Mouse (Mus musculus): ENCODE measurements around the gene 9130213A22Rik.

9130213A22Rik gene

GRCm38 (mm10) chr11:69126706-69127095 is 4.3 kb upstream of the 9130213A22Rik start:
- POLR2A ChIA-PET, result interaction anchor here in 3 of 4 experiments (1.1 to 7.2 kb wide), 7 partner anchors 12 to 115 kb away, joined by 3 to 114 read pairs (median 10); no protein-coding TSS in a partner anchor
- CTCF ChIA-PET, result interaction anchor here in 1 of 4 experiments (0.7 to 1.1 kb wide), 2 partner anchors 11 to 49 kb away, joined by 3 to 4 read pairs; no protein-coding TSS in a partner anchor

- ChIA-PET CTCF (interaction anchor here in 2 of 4 experiments (0.7 to 1.3 kb wide), 6 partner anchors 8 to 59 kb away, joined by 3 to 5 read pairs (median 3); no protein-coding TSS in a partner anchor), POLR2A (interaction anchor here (1.1 to 7.2 kb wide), 13 partner anchors 8 to 454 kb away, joined by 3 to 114 read pairs (median 9); partner anchors contain the start of genes Borcs6 (in 1 of the 4), Trp53 (in 1 of the 4) and Wrap53 (in 1 of the 4))
Measured at GRCm38 (mm10) chr11:69125919-69126705, 3.7 kb upstream of the 9130213A22Rik start.

- POLR2A ChIA-PET, result interaction anchor here (1.1 to 7.2 kb wide), 14 partner anchors 8 to 455 kb away, joined by 3 to 114 read pairs (median 10); partner anchors contain the start of genes Borcs6 (in 1 of the 4), Trp53 (in 1 of the 4) and Wrap53 (in 1 of the 4)
- CTCF ChIA-PET, result interaction anchor here in 2 of 4 experiments (0.6 to 1.3 kb wide), 6 partner anchors 8 to 581 kb away, joined by 3 to 5 read pairs (median 4); no protein-coding TSS in a partner anchor
Measured at GRCm38 (mm10) chr11:69125852-69125918, 3.3 kb upstream of the 9130213A22Rik start, which contains the start of gene Aloxe3. Aloxe3 (plus strand) TSS chr11:69125896.

GRCm38 (mm10) chr11:69125041-69125851 is 2.9 kb upstream of the 9130213A22Rik start:
- ChIA-PET CTCF (interaction anchor here in 2 of 4 experiments (0.5 to 2.1 kb wide), 11 partner anchors 9 to 581 kb away, joined by 3 to 5 read pairs (median 3); partner anchors contain the start of gene Per1 (in 1 of the 2)), POLR2A (interaction anchor here (0.5 to 7.2 kb wide), 27 partner anchors 8 to 455 kb away, joined by 3 to 114 read pairs (median 6); partner anchors contain the start of genes Borcs6 (in 3 of the 4), Per1 (in 1 of the 4), Trp53 (in 1 of the 4) and Wrap53 (in 1 of the 4))

GRCm38 (mm10) chr11:69124498-69124847 is 2.1 kb upstream of the 9130213A22Rik start:
- CTCF ChIA-PET, result interaction anchor here in 3 of 4 experiments (0.5 to 2.1 kb wide), 9 partner anchors 9 to 95 kb away, joined by 3 to 8 read pairs (median 4); partner anchors contain the start of gene Per1 (in 1 of the 3)
- POLR2A ChIA-PET, result interaction anchor here (0.5 to 19.2 kb wide), 26 partner anchors 9 to 456 kb away, joined by 3 to 269 read pairs (median 6); partner anchors contain the start of genes Borcs6 (in 3 of the 4), Per1 (in 2 of the 4), Trp53 (in 1 of the 4) and Vamp2 (in 1 of the 4)

GRCm38 (mm10) chr11:69123693-69124497 is 1.5 kb upstream of the 9130213A22Rik start:
- POLR2A ChIA-PET, result interaction anchor here (0.5 to 19.2 kb wide), 33 partner anchors 10 to 583 kb away, joined by 3 to 269 read pairs (median 7); partner anchors contain the start of genes Borcs6 (in 3 of the 4), Per1 (in 2 of the 4) and Vamp2 (in 1 of the 4)
- CTCF ChIA-PET, result interaction anchor here (0.5 to 3.1 kb wide), 11 partner anchors 10 to 215 kb away, joined by 3 to 14 read pairs (median 4); partner anchors contain the start of gene Per1 (in 1 of the 4)

- ChIA-PET POLR2A (interaction anchor here (0.6 to 19.2 kb wide), 33 partner anchors 10 to 584 kb away, joined by 3 to 269 read pairs (median 9); partner anchors contain the start of genes Borcs6 (in 2 of the 4), Per1 (in 2 of the 4) and Vamp2 (in 1 of the 4)), CTCF (interaction anchor here (0.5 to 3.1 kb wide), 9 partner anchors 11 to 214 kb away, joined by 3 to 14 read pairs (median 4); no protein-coding TSS in a partner anchor)
Measured at GRCm38 (mm10) chr11:69123056-69123692, 785 bp upstream of the 9130213A22Rik start.

GRCm38 (mm10) chr11:69121741-69122335 is 551 bp downstream of the 9130213A22Rik start:
- CTCF ChIA-PET, result interaction anchor here (0.6 to 3.1 kb wide), 17 partner anchors 8 to 701 kb away, joined by 3 to 14 read pairs (median 4); partner anchors contain the start of genes Borcs6 (in 1 of the 4) and Per1 (in 1 of the 4)
- POLR2A ChIA-PET, result interaction anchor here (0.6 to 19.2 kb wide), 49 partner anchors 9 to 1746 kb away, joined by 3 to 269 read pairs (median 5); partner anchors contain the start of genes Borcs6 (in 2 of the 4), Per1 (in 2 of the 4), Tmem107 (in 1 of the 4) and Trp53 (in 1 of the 4)

- CTCF ChIA-PET, result interaction anchor here (0.6 to 3.1 kb wide), 13 partner anchors 10 to 702 kb away, joined by 3 to 14 read pairs (median 4); partner anchors contain the start of genes Borcs6 (in 1 of the 4) and Per1 (in 1 of the 4)
- POLR2A ChIA-PET, result interaction anchor here (0.6 to 19.2 kb wide), 40 partner anchors 10 to 460 kb away, joined by 3 to 269 read pairs (median 6); partner anchors contain the start of genes Borcs6 (in 2 of the 4), Per1 (in 2 of the 4), Tmem107 (in 1 of the 4) and Trp53 (in 1 of the 4)
Measured at GRCm38 (mm10) chr11:69121001-69121740, 1.2 kb downstream of the 9130213A22Rik start.

- ChIA-PET CTCF (interaction anchor here in 3 of 4 experiments (0.6 to 1.9 kb wide), 4 partner anchors 9 to 77 kb away, joined by 3 to 4 read pairs (median 4); partner anchors contain the start of gene Per1 (in 1 of the 3)), POLR2A (interaction anchor here in 3 of 4 experiments (0.6 to 19.2 kb wide), 22 partner anchors 9 to 221 kb away, joined by 3 to 269 read pairs (median 8); partner anchors contain the start of genes Borcs6 (in 2 of the 3), Per1 (in 2 of the 3) and Vamp2 (in 1 of the 3))
Measured at GRCm38 (mm10) chr11:69120221-69121000, 2.0 kb downstream of the 9130213A22Rik start, which contains the start of gene Hes7. Hes7 (plus strand) TSS chr11:69120404.

GRCm38 (mm10) chr11:69119446-69120155 is 2.8 kb downstream of the 9130213A22Rik start:
- CTCF ChIA-PET, result interaction anchor here in 2 of 4 experiments (0.9 to 1.9 kb wide), 2 partner anchors 25 to 53 kb away, joined by 3 to 4 read pairs; partner anchors contain the start of gene Per1 (in 1 of the 2)

GRCm38 (mm10) chr11:69118765-69119164 is 3.6 kb downstream of the 9130213A22Rik start:
- ChIA-PET CTCF (interaction anchor here (0.6 to 1.0 kb wide), 6 partner anchors 9 to 865 kb away, joined by 3 to 5 read pairs (median 3); no protein-coding TSS in a partner anchor), POLR2A (interaction anchor here (0.6 to 19.2 kb wide), 24 partner anchors 10 to 584 kb away, joined by 3 to 269 read pairs (median 4); partner anchors contain the start of genes Per1 (in 2 of the 4), Borcs6 (in 1 of the 4) and Vamp2 (in 1 of the 4))

More at GRCm38 (mm10) chr11:69119446-69120155, 2.8 kb downstream of the 9130213A22Rik start:
- POLR2A ChIA-PET, result interaction anchor here (0.5 to 19.2 kb wide), 19 partner anchors 9 to 461 kb away, joined by 3 to 269 read pairs (median 11); partner anchors contain the start of genes Borcs6 (in 1 of the 4), Per1 (in 1 of the 4), Trp53 (in 1 of the 4) and Vamp2 (in 1 of the 4)

Data from embryonic stem cell, embryonic (primary cell).